Mouse (Mus musculus) liver, embryonic 16.5 days (tissue): ENCODE results near the gene Ndufs8. TPM values are rescaled to one million over a fixed set of nuclear protein-coding genes. Genes with fewer than 3 reads are reported as not detected.
A peak's percentile ranks its signal among the peaks of the same experiment; 100 is the strongest.

Source experiments
- ATAC-seq: fragments of 200-750 bp; cut with Nextera tagmentation; 2 replicates; pipeline ENCODE4 v1.8.0; 2017; ENCODE audit warnings: low read depth, mild to moderate bottlenecking, moderate number of reproducible peaks, moderate library complexity
- H3K27ac ChIP-seq: fragments of 300-500 bp; sonication (generic); 2 replicates; pipeline ENCODE4 v1.5.1; 2014; ENCODE audit warnings: mild to moderate bottlenecking, low read length
- H3K27me3 ChIP-seq: fragments of 300-500 bp; sonication (generic); 2 replicates; pipeline ENCODE4 v1.6.1; 2014; ENCODE audit warnings: low read depth, low read length, mixed read lengths; ENCODE audit not compliant: control insufficient read depth, insufficient read depth
- H3K36me3 ChIP-seq: fragments of 300-500 bp; sonication (generic); 2 replicates; pipeline ENCODE4 v1.6.1; 2014; ENCODE audit warnings: mild to moderate bottlenecking; ENCODE audit not compliant: control insufficient read depth, insufficient read depth
- H3K4me1 ChIP-seq: fragments of 300-500 bp; sonication (generic); 2 replicates; pipeline ENCODE4 v1.6.1; 2014; ENCODE audit warnings: low read depth, low read length, mixed read lengths; ENCODE audit not compliant: control insufficient read depth
- H3K4me2 ChIP-seq: fragments of 300-500 bp; sonication (generic); 2 replicates; pipeline ENCODE4 v1.6.1; 2014; ENCODE audit warnings: low read depth, low read length, mixed read lengths
- H3K4me3 ChIP-seq: fragments of 300-500 bp; sonication (generic); 2 replicates; pipeline ENCODE4 v1.5.1; 2014; ENCODE audit warnings: low read depth, mild to moderate bottlenecking, low read length
- H3K9ac ChIP-seq: fragments of 300-500 bp; sonication (generic); 2 replicates; pipeline ENCODE4 v1.6.1; 2014; ENCODE audit warnings: low read depth, low read length
- H3K9me3 ChIP-seq: fragments of 300-500 bp; sonication (generic); replicated peaks from 2 replicates; pipeline ENCODE4 v1.6.1; 2016; ENCODE audit warnings: low read length; ENCODE audit not compliant: control insufficient read depth
- whole genome bisulfite sequencing: fragments of 180-500 bp; shearing (Covaris S2); extraction: QIAGEN DNeasy Blood & Tissue Kit; methylation state at CpG from one replicate; pipeline ENCODE4 v1.1.7; 2014; ENCODE audit not compliant: insufficient replicate concordance; 5-methylcytosine and 5-hydroxymethylcytosine counted together
- polyA plus RNA-seq: library from polyadenylated mRNA; unstranded; fragments of >200 nt; fragmentation: Nextera tagmentation; extraction: Ambion mirVana; gene quantifications from 2 replicates; pipeline ENCODE4 v1.2.1, GENCODE M21; 2015

Ndufs8 gene
- polyA plus RNA-seq, 1 experiment from 2014 or later = 150 TPM

GRCm38 (mm10) chr19:3951461-3951860 lies 38.9 kb upstream of the Ndufs8 start:
- Histone ChIP-seq H3K4me1 (no peaks in the 10 kb centered on the region), H3K9me3 (no peaks in the 10 kb centered on the region), H3K4me3 (no peak overlapping the region), H3K36me3 (no peaks in the 10 kb centered on the region), H3K4me2 (no peak overlapping the region), H3K9ac (no peak overlapping the region), H3K27me3 (no peaks in the 10 kb centered on the region), H3K27ac (no peak overlapping the region)
- ATAC-seq = no peak

- H3K4me3 ChIP-seq = no peak overlapping the region
- no peaks in the 10 kb centered on the region for H3K9me3 ChIP-seq
- H3K27me3 ChIP-seq = no peaks in the 10 kb centered on the region
- no peaks in the 10 kb centered on the region; the same call in none of the 2 replicates for H3K4me1 ChIP-seq
- no peak overlapping the region for H3K9ac ChIP-seq
- no peak for ATAC-seq
- no peak overlapping the region for H3K27ac ChIP-seq
- no peak overlapping the region for H3K4me2 ChIP-seq
- WGBS = 49% methylated on average over 3 of the region's 3 CpGs
- H3K36me3 ChIP-seq = no peaks in the 10 kb centered on the region
Observed at GRCm38 (mm10) chr19:3950331-3950730, 37.8 kb upstream of the Ndufs8 start.

- no peak for ATAC-seq
- 76% methylated on average over 14 of the region's 14 CpGs for WGBS
Observed at GRCm38 (mm10) chr19:3948546-3948945, 36.0 kb upstream of the Ndufs8 start.

GRCm38 (mm10) chr19:3947813-3948212 lies 35.2 kb upstream of the Ndufs8 start:
- H3K27me3 ChIP-seq = no peaks in the 10 kb centered on the region
- no peak overlapping the region for H3K9ac ChIP-seq
- no peaks in the 10 kb centered on the region for H3K36me3 ChIP-seq
- no peak overlapping the region for H3K4me3 ChIP-seq
- H3K4me2 ChIP-seq = no peak overlapping the region
- H3K27ac ChIP-seq = no peak overlapping the region
- H3K9me3 ChIP-seq = no peaks in the 10 kb centered on the region
- no peak for ATAC-seq
- WGBS = 64% methylated on average over 3 of the region's 3 CpGs
- peaks cover 7% of the 10 kb centered on the region for H3K4me1 ChIP-seq

More at GRCm38 (mm10) chr19:3948546-3948945, 36.0 kb upstream of the Ndufs8 start:
- Histone ChIP-seq H3K4me3 (no peak overlapping the region), H3K27me3 (no peaks in the 10 kb centered on the region), H3K36me3 (no peaks in the 10 kb centered on the region), H3K9ac (no peak overlapping the region), H3K9me3 (no peaks in the 10 kb centered on the region), H3K4me2 (no peak overlapping the region), H3K4me1 (peaks cover under 1% of the 10 kb centered on the region), H3K27ac (no peak overlapping the region)

GRCm38 (mm10) chr19:3946715-3947114 lies 34.1 kb upstream of the Ndufs8 start:
- Histone ChIP-seq H3K9ac (no peak overlapping the region), H3K9me3 (no peaks in the 10 kb centered on the region), H3K27me3 (no peaks in the 10 kb centered on the region), H3K4me2 (no peak overlapping the region), H3K4me3 (no peak overlapping the region), H3K36me3 (no peaks in the 10 kb centered on the region), H3K27ac (no peak overlapping the region), H3K4me1 (peaks cover 10% of the 10 kb centered on the region)
- WGBS = 17% methylated on average over 2 of the region's 2 CpGs
- ATAC-seq = no peak

- H3K9ac ChIP-seq = no peak overlapping the region
- H3K27me3 ChIP-seq = no peaks in the 10 kb centered on the region
- no peak overlapping the region for H3K27ac ChIP-seq
- WGBS = 23% methylated on average over 10 of the region's 10 CpGs
- no peaks in the 10 kb centered on the region for H3K9me3 ChIP-seq
- H3K4me2 ChIP-seq = no peak overlapping the region
- H3K4me3 ChIP-seq = no peak overlapping the region
- H3K36me3 ChIP-seq = no peaks in the 10 kb centered on the region
- no peak for ATAC-seq
- H3K4me1 ChIP-seq = peaks cover 10% of the 10 kb centered on the region
Observed at GRCm38 (mm10) chr19:3945872-3946564, 33.4 kb upstream of the Ndufs8 start.

- H3K27me3 ChIP-seq = no peaks in the 10 kb centered on the region
- 15% methylated on average over 27 of the region's 27 CpGs for WGBS
- no peak overlapping the region for H3K9ac ChIP-seq
- H3K4me1 ChIP-seq = peaks cover 10% of the 10 kb centered on the region
- no peak overlapping the region for H3K27ac ChIP-seq
- peak overlapping the region; percentile 60 for H3K4me2 ChIP-seq
- no peaks in the 10 kb centered on the region for H3K9me3 ChIP-seq
- H3K4me3 ChIP-seq = peak overlapping the region; percentile 37
- peak; percentile 81 for ATAC-seq
- no peaks in the 10 kb centered on the region for H3K36me3 ChIP-seq
Observed at GRCm38 (mm10) chr19:3942986-3943735, 30.6 kb upstream of the Ndufs8 start.

- Histone ChIP-seq H3K36me3 (no peaks in the 10 kb centered on the region), H3K4me2 (no peak overlapping the region), H3K4me3 (no peak overlapping the region), H3K27ac (no peak overlapping the region), H3K4me1 (peaks cover 10% of the 10 kb centered on the region), H3K9me3 (no peaks in the 10 kb centered on the region), H3K27me3 (no peaks in the 10 kb centered on the region), H3K9ac (no peak overlapping the region)
- no peak for ATAC-seq
- WGBS = 64% methylated on average over 7 of the region's 7 CpGs
Observed at GRCm38 (mm10) chr19:3942315-3942714, 29.7 kb upstream of the Ndufs8 start.
